Mouse (Mus musculus) adrenal gland, adult 18-20 months (tissue): ENCODE measurements around the gene Rab27a. TPM values are rescaled to one million over a fixed set of nuclear protein-coding genes. Genes with fewer than 3 reads are reported as not detected.
"Not testable (repeated sequence)": the region's sequence is repeated elsewhere in the genome, so short reads cannot be mapped to it uniquely, and the experiment has no call there.

ENCODE experiments used
- DNase-seq, 2 experiments: peaks; one replicate each; pipeline ENCODE4 v3.0.0; 2021 to 2022; ENCODE audit warnings: low spot score in 2 of 2
- total RNA-seq, 2 experiments: library from RNA; stranded (reverse); gene quantifications; 1 replicate in 1 of 2; 2 replicates in 1 of 2; pipeline ENCODE4 v1.2.3; 2021

Rab27a gene
- total RNA-seq, 2 experiments from 2014 or later: 22.9 to 29.6 TPM

- no peak for DNase-seq
These were observed 550 bp downstream of the Rab27a start for GRCm38 (mm10) chr9:73045204-73045603.

- DNase-seq: no peak
These were observed 1.1 kb downstream of the Rab27a start for GRCm38 (mm10) chr9:73045711-73046110.

GRCm38 (mm10) chr9:73047906-73048305 is 3.3 kb downstream of the Rab27a start:
- no peak for DNase-seq

GRCm38 (mm10) chr9:73048927-73049326 is 4.3 kb downstream of the Rab27a start:
- no peak for DNase-seq

- DNase-seq: no peak
These were observed 5.2 kb downstream of the Rab27a start for GRCm38 (mm10) chr9:73049833-73050232.

- no peak for DNase-seq
These were observed 6.0 kb downstream of the Rab27a start for GRCm38 (mm10) chr9:73050606-73051005.

GRCm38 (mm10) chr9:73055441-73055911 is 10.8 kb downstream of the Rab27a start:
- DNase-seq: peak in 1 of 2 experiments; percentile 51

GRCm38 (mm10) chr9:73059224-73059623 is 14.6 kb downstream of the Rab27a start:
- no peak for DNase-seq

- DNase-seq: no peak
These were observed 19.1 kb downstream of the Rab27a start for GRCm38 (mm10) chr9:73063621-73064290.

- no peak for DNase-seq
These were observed 22.4 kb downstream of the Rab27a start for GRCm38 (mm10) chr9:73067086-73067485.

GRCm38 (mm10) chr9:73068230-73068679 is 23.6 kb downstream of the Rab27a start:
- no peak for DNase-seq

GRCm38 (mm10) chr9:73068688-73069087 is 24.0 kb downstream of the Rab27a start:
- no peak for DNase-seq

- no peak for DNase-seq
These were observed 26.5 kb downstream of the Rab27a start for GRCm38 (mm10) chr9:73070971-73071659.

GRCm38 (mm10) chr9:73072426-73072825 is 27.8 kb downstream of the Rab27a start:
- DNase-seq: no peak

GRCm38 (mm10) chr9:73073169-73073568 is 28.5 kb downstream of the Rab27a start:
- no peak for DNase-seq

GRCm38 (mm10) chr9:73079349-73079748 is 34.7 kb downstream of the Rab27a start:
- DNase-seq: not testable (repeated sequence)

GRCm38 (mm10) chr9:73079801-73080325 is 35.2 kb downstream of the Rab27a start:
- no peak for DNase-seq

- no peak for DNase-seq
These were observed 37.8 kb downstream of the Rab27a start for GRCm38 (mm10) chr9:73082291-73083000.

- DNase-seq: no peak
These were observed 39.3 kb downstream of the Rab27a start for GRCm38 (mm10) chr9:73083956-73084355.

GRCm38 (mm10) chr9:73085845-73086244 is 41.2 kb downstream of the Rab27a start:
- DNase-seq: no peak

GRCm38 (mm10) chr9:73087121-73087520 is 42.5 kb downstream of the Rab27a start:
- no peak for DNase-seq

GRCm38 (mm10) chr9:73087581-73087980 is 42.9 kb downstream of the Rab27a start:
- DNase-seq: no peak
